Mouse (Mus musculus) lung, postnatal 0 days (tissue): ENCODE measurements around the gene Cbfa2t2. TPM values are rescaled to one million over a fixed set of nuclear protein-coding genes. Genes with fewer than 3 reads are reported as not detected.
"Not testable (repeated sequence)": the region's sequence is repeated elsewhere in the genome, so short reads cannot be mapped to it uniquely, and the experiment has no call there.

Experiments
- ATAC-seq: fragments of 200-750 bp; cut with Nextera tagmentation; 2 replicates; pipeline ENCODE4 v1.8.0; 2017; ENCODE audit warnings: moderate library complexity
- DNase-seq: peaks from one replicate; pipeline ENCODE4 v3.0.0-alpha.2; 2016; ENCODE audit warnings: low spot score
- H3K27ac ChIP-seq: fragments of 300-500 bp; sonication (generic); 2 replicates; pipeline ENCODE4 v1.5.1; 2014; ENCODE audit warnings: antibody characterized with exemption, mild to moderate bottlenecking, low read length, mixed read lengths
- H3K27me3 ChIP-seq: fragments of 300-500 bp; sonication (generic); replicated peaks from 2 replicates; pipeline ENCODE4 v1.6.1; 2014; ENCODE audit warnings: low read length, mixed read lengths; ENCODE audit not compliant: insufficient read depth
- H3K36me3 ChIP-seq: fragments of 300-500 bp; sonication (generic); 2 replicates; pipeline ENCODE4 v1.6.1; 2014; ENCODE audit warnings: low read length, mixed read lengths; ENCODE audit not compliant: insufficient read depth
- H3K4me1 ChIP-seq: fragments of 300-500 bp; sonication (generic); 2 replicates; pipeline ENCODE4 v1.6.1; 2014; ENCODE audit warnings: antibody characterized with exemption, low read depth, low read length, mixed read lengths; ENCODE audit not compliant: insufficient read depth
- H3K4me2 ChIP-seq: fragments of 300-500 bp; sonication (generic); replicated peaks from 2 replicates; pipeline ENCODE4 v1.6.1; 2014; ENCODE audit warnings: low read depth, mild to moderate bottlenecking, low read length, moderate library complexity, mixed read lengths
- H3K4me3 ChIP-seq: fragments of 300-500 bp; sonication (generic); 2 replicates; pipeline ENCODE4 v1.5.1; 2014; ENCODE audit warnings: low read depth, low read length
- H3K9ac ChIP-seq: fragments of 300-500 bp; sonication (generic); replicated peaks from 2 replicates; pipeline ENCODE4 v1.6.1; 2014; ENCODE audit warnings: low read depth, mild to moderate bottlenecking
- H3K9me3 ChIP-seq: fragments of 300-500 bp; sonication (generic); 2 replicates; pipeline ENCODE4 v1.6.1; 2016; ENCODE audit warnings: low read length, mixed read lengths
- CTCF ChIP-seq: IDR thresholded peaks from 2 replicates; pipeline ENCODE4 v1.5.1; 2016; ENCODE audit warnings: antibody characterized with exemption, mild to moderate bottlenecking
- EP300 ChIP-seq: IDR thresholded peaks from 2 replicates; pipeline ENCODE4 v1.6.1; 2016; ENCODE audit warnings: antibody characterized with exemption, mild to moderate bottlenecking, control low read depth
- WGBS: fragments of 180-500 bp; shearing (Covaris S2); extraction: QIAGEN DNeasy Blood & Tissue Kit; methylation state at CpG from one replicate; pipeline ENCODE4 v1.1.7; 2014; 5-methylcytosine and 5-hydroxymethylcytosine counted together
- polyA plus RNA-seq: library from polyadenylated mRNA; unstranded; fragments of >200 nt; fragmentation: Nextera tagmentation; extraction: Ambion mirVana; gene quantifications from 2 replicates; pipeline ENCODE4 v1.2.1, GENCODE M21; 2015

The Cbfa2t2 gene
- polyA plus RNA-seq, 1 experiment from 2014 or later, result 14.6 TPM

DNA sequence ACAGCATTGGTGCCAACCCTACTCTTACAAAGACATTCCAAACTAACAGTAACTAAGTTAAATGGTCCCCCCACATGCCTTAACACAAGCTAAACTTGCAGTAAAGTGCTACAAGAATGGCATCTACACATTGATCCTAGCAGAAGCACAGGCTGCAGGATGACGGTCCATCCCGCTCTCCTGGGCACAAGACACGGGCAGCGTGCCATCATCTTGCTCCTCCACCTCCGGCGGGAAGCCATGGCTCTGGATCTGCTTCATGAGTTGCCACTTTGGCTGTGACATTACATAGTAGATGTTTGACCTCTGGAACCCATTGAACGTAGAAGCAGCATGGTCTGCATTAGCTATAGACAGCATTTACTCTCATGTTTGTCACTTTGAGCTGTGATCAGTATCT is 39.6 kb downstream of the Cbfa2t2 start:
- DNase-seq (no peak), ATAC-seq (no peak)
- no peak for TF ChIP-seq EP300
- no peak for TF ChIP-seq CTCF
- H3K4me3 ChIP-seq, result no peak overlapping the region
- H3K4me1 ChIP-seq, result no peaks in the 10 kb centered on the region; the same call in 1 of the 2 replicates
- H3K27me3 ChIP-seq, result no peaks in the 10 kb centered on the region
- H3K4me2 ChIP-seq, result no peak overlapping the region
- H3K9ac ChIP-seq, result no peak overlapping the region
- H3K27ac ChIP-seq, result no peak overlapping the region
- no peaks in the 10 kb centered on the region for H3K9me3 ChIP-seq
- H3K36me3 ChIP-seq, result no peaks in the 10 kb centered on the region
- 94% methylated on average over 7 of the region's 7 CpGs for WGBS

DNA sequence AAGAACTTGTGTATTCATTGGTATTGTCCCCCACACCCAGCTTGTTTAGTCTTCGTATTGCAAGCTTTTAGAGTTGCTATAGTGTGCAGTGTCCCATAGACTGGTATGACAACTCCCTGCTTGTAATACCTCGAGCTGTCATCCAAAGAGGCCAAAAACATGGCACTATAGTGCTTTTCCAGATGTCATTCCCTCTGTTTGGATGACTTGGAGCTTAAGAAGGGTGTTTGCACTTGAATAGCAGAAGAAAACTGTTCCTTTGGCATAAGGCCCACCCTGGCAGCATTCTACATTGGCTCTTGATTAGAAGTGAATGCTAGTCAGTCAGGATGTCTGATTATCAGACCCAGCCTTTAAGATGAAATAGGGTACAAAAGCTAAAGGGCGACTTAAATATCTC is 40.7 kb downstream of the Cbfa2t2 start:
- H3K9ac ChIP-seq, result no peak overlapping the region
- no peak for ATAC-seq
- no peak overlapping the region for H3K4me3 ChIP-seq
- WGBS, result 52% methylated on average over 3 of the region's 3 CpGs
- DNase-seq, result peak; percentile 26
- H3K27me3 ChIP-seq, result no peaks in the 10 kb centered on the region
- H3K36me3 ChIP-seq, result no peaks in the 10 kb centered on the region
- no peaks in the 10 kb centered on the region; the same call in 1 of the 2 replicates for H3K4me1 ChIP-seq
- no peak overlapping the region for H3K4me2 ChIP-seq
- H3K9me3 ChIP-seq, result no peaks in the 10 kb centered on the region
- TF ChIP-seq EP300 (no peak), CTCF (no peak)
- no peak overlapping the region for H3K27ac ChIP-seq

DNA sequence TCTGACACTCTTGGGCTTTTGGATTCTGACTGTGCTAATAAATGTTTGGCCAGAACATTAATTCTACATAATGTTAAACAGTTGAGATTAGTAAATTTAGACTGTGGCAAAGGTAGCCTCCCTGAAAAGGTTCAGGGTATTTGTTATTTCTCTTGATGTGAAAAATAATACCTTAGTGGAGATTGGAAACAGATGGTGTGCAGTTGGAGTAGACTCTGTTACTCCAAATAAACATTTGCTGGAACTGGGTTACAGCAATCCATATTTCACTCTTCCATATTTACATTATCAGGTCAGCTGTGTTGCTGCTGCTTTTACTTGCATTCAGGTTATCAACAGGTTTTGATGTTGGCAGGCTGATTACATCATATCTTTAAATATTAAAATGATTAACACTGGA is 55.5 kb downstream of the Cbfa2t2 start:
- Histone ChIP-seq H3K9me3 (no peaks in the 10 kb centered on the region), H3K36me3 (no peaks in the 10 kb centered on the region), H3K27me3 (no peaks in the 10 kb centered on the region), H3K4me2 (no peak overlapping the region), H3K4me1 (no peaks in the 10 kb centered on the region), H3K27ac (no peak overlapping the region), H3K4me3 (no peak overlapping the region), H3K9ac (no peak overlapping the region)
- TF ChIP-seq EP300 (no peak), CTCF (no peak)
- DNase-seq, result no peak
- ATAC-seq, result no peak

DNA sequence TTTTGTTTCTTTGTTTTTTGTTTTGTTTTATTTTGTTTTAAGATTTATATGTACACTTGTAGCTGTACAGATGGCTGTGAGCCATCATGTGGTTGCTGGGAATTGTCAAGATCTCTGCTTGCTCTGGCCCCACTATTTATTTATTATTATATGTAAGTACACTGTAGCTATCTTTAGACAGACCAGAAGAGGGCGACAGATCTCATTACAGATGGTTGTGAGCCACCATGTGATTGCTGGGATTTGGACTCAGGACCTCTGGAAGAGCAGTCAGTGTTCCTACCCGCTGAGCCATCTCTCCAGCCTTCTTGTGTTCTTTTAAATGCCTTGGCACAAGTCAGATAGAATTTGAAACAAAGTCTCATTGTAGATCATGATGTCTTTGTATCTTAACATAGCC is 57.3 kb downstream of the Cbfa2t2 start:
- 56% methylated on average over 2 of the region's 2 CpGs for WGBS
- not testable (repeated sequence) for DNase-seq, H3K4me2 ChIP-seq, H3K4me1 ChIP-seq, H3K27me3 ChIP-seq, H3K9ac ChIP-seq, H3K9me3 ChIP-seq, H3K27ac ChIP-seq, H3K4me3 ChIP-seq, H3K36me3 ChIP-seq, ATAC-seq
- TF ChIP-seq CTCF, result peak; percentile 42

- no peak overlapping the region for H3K27ac ChIP-seq
- H3K4me1 ChIP-seq, result no peaks in the 10 kb centered on the region
- no peak overlapping the region for H3K4me2 ChIP-seq
- H3K36me3 ChIP-seq, result no peaks in the 10 kb centered on the region
- DNase-seq (no peak), ATAC-seq (no peak)
- H3K27me3 ChIP-seq, result no peaks in the 10 kb centered on the region
- H3K9me3 ChIP-seq, result no peaks in the 10 kb centered on the region
- no peak overlapping the region for H3K9ac ChIP-seq
- H3K4me3 ChIP-seq, result no peak overlapping the region
- 87% methylated on average over 4 of the region's 4 CpGs for WGBS
- no peak for TF ChIP-seq CTCF
- no peak for TF ChIP-seq EP300
Measured at GRCm38 (mm10) chr2:154495021-154495420, 58.7 kb downstream of the Cbfa2t2 start.

DNA sequence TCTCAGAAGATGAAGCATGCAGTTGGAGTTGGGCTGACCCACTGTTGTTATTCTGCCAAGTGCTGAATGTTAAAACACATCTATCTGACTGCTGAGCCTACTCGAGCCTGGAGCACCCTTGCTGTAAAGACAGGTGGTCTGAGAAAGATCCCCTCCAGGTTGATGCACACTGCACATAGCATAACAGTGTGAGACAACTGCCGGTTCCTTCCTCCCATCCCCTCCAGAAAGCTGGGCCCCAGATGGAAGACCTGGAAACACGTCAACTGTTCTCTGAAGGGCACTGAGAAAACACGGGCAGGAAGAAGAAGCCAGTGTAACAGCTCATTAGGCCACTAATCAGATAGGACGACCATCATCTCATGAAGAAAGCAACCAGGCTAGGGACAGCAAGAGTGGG is 62.3 kb downstream of the Cbfa2t2 start:
- no peak overlapping the region for H3K4me2 ChIP-seq
- H3K36me3 ChIP-seq, result no peaks in the 10 kb centered on the region
- H3K4me3 ChIP-seq, result no peak overlapping the region
- TF ChIP-seq EP300 (no peak), CTCF (no peak)
- no peak overlapping the region for H3K9ac ChIP-seq
- no peaks in the 10 kb centered on the region for H3K9me3 ChIP-seq
- no peaks in the 10 kb centered on the region for H3K27me3 ChIP-seq
- 46% methylated on average over 5 of the region's 5 CpGs for WGBS
- no peak for ATAC-seq
- no peak for DNase-seq
- H3K27ac ChIP-seq, result no peak overlapping the region
- H3K4me1 ChIP-seq, result no peaks in the 10 kb centered on the region

DNA sequence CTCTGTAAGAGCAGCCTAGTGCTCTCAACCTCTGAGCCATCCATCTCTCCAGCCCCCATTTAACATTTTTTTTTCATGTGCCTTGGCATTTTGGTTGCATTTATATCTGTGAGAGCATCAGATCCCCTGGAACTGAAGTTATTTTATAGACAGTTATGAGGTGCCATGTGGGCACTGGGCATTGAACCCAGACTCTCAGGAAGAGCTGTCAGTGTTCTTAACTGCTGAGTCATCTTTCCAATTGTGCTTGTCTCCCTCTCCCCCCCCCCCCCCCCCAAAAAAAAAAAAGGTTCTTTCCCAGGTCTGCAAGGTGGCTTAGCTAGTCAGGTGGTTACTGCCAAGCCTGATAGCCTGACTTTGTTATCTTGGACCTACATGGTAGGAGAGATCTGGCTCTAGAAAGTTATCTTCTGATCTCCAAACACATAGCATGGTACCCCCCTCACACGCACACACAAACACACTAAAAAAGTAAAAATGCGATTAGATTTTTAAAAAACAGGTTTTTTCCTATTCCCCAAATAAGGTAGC is 63.5 kb downstream of the Cbfa2t2 start:
- H3K4me1 ChIP-seq, result no peaks in the 10 kb centered on the region
- H3K4me2 ChIP-seq, result no peak overlapping the region
- DNase-seq (no peak), ATAC-seq (no peak)
- 96% methylated on average over 2 of the region's 2 CpGs for WGBS
- H3K9me3 ChIP-seq, result no peaks in the 10 kb centered on the region
- H3K27ac ChIP-seq, result no peak overlapping the region
- no peak overlapping the region for H3K9ac ChIP-seq
- no peaks in the 10 kb centered on the region for H3K36me3 ChIP-seq
- no peak overlapping the region for H3K4me3 ChIP-seq
- TF ChIP-seq CTCF (no peak), EP300 (no peak)
- no peaks in the 10 kb centered on the region for H3K27me3 ChIP-seq
